Mouse (Mus musculus) right cerebral cortex, postnatal 10 days (tissue): ENCODE measurements around the gene Abcd4.

Experiments
- DNase-seq, 2 experiments: peaks; one replicate each; pipeline ENCODE4 v3.0.0; 2021; ENCODE audit warnings: low spot score in 2 of 2

Gene Abcd4

DNA sequence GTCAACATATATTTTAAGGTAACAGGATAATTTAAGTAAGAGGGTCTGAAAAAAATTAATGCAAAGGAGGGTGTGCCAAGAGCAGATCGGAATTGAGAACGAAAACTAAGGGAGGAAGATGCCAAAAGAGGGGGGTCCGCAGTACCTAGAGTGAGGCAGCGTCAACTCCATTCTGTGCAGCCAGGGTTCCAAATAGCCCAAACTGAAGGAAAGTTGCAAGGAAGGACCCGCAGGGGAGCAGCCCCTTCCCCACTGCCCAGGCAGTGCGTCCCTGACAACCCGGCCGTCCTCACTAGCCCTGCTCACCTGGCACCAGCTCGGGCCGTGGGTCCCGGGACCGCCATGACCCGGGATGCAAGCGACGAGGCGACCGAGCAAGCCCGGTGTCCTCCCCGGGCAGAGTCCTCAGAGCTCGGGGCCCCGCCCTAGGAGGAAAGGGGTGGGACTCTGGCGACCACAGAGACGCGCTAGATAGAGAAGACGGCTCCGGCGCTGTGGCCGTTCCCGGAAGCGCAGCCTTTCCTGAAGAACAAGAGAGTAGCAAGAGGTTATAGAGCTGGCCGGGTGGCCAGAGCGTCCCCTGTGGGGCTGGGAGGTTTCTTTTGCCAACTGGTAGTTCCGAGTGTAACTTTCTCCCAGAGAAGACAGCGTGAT, at the start of gene Abcd4:
Gene Abcd4, minus strand, starts transcription at position 437 of the 654 bp plus-strand sequence.
- DNase-seq, result peak; percentile 95 to 96

DNA sequence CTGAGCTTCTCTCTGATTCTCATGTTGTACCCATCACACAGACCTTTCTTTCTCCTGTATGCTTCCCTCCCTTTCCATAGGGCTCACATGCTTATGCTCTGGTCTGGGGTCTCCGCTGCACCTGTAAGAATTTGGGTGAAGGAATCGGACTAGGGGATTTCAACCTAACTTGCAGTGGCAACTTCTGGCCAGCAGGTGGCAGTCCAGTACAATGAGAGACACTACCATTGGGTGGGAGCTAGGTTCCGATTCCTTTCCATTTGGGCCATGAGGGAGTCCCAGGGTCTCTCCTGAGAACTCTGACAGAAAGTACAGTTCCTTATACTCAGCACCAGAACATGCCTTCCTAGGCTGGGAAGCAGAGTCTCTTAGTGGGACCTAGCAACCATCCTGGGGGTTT, 36.7 kb upstream of the Abcd4 start:
- peak; percentile 64 to 85 for DNase-seq

GRCm38 (mm10) chr12:84650234-84650633, 33.0 kb upstream of the Abcd4 start:
- DNase-seq, result no peak

DNA sequence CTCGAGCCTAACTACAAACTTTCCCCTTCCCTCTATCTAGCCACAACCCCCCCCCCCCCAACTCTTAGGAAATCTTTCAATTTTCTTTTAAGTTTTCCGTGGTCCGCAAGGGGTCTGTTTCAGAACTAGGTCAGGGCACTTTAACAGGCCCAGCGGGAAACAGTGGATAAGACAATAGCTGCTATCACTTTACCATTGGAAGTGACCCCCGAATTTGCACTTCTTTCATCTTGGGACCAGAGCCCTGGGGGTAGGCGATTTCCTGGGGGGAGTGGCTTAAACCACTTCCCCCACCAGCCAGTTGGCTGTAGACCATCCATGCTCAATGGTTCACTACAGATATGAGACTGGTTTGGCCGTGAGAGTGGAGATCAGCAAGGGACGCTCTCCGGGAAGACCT, 23.4 kb upstream of the Abcd4 start, which contains the start of gene Vrtn:
Gene Vrtn, plus strand, starts transcription at position 366 of the 400 bp plus-strand sequence.
- DNase-seq, result no peak

DNA sequence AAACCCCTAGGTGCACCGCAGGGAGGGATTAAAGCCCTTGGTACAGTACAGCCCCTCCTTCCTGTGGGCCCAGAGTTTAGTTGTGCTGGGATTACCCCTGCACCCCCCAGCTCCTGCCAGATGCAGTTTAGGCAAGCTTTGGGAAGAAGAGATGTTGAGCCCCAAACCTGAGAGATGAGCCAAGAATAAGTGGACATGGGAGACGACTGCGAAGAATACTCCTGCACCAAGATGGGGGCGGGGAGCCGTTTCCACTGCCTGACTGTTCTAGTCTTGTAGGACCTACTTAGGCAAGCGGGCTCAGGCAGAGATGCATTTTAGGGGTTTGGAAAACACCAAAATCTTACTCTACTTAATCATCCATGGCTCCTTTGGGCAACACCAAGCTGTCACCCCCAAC, 23.0 kb upstream of the Abcd4 start:
- DNase-seq, result no peak

- DNase-seq, result no peak
Observed at GRCm38 (mm10) chr12:84631867-84632266, 14.7 kb upstream of the Abcd4 start.

DNA sequence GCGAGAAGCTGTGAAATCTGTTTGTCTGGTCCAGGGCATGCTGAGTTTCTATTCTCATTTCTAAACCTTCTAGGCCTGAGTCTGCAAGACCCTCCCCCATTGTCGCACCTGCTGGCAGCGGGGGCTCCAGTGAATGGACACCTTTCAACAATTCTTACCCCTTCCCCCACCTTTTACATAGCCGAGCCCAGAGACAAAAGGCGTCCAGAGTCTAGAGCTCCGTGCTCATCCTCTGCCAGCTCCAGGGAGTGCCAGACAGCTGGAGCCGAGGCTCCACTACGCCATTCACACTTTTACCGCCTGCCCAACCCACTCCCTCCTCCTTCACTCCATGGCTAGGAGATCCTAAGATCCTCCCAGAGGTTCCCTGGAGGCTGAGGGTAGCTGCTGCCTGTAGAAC, 7.9 kb upstream of the Abcd4 start:
- no peak for DNase-seq

- no peak for DNase-seq
Observed at GRCm38 (mm10) chr12:84624601-84625000, 7.4 kb upstream of the Abcd4 start.

DNA sequence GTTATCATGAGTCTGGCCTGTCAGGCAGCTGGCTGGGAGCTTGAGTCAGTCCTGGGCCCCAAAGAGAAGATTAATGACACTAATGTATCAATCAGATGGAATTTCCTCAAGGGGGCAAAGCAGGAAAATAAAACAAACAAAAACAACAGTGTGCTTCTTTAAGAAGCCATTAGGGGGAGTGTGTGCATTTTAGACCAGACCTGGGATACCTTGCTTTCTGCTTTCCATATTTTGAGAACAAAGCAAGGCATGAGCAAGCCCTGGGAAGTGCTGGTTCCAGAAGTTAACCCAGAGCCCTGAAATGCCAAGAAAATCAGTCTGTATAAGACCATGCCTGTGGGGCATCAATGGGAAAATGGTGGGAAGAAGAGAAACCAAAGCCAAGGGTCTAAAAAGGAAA, 3.8 kb upstream of the Abcd4 start:
- DNase-seq, result no peak

GRCm38 (mm10) chr12:84617663-84618062, 450 bp upstream of the Abcd4 start:
- DNase-seq, result no peak

DNA sequence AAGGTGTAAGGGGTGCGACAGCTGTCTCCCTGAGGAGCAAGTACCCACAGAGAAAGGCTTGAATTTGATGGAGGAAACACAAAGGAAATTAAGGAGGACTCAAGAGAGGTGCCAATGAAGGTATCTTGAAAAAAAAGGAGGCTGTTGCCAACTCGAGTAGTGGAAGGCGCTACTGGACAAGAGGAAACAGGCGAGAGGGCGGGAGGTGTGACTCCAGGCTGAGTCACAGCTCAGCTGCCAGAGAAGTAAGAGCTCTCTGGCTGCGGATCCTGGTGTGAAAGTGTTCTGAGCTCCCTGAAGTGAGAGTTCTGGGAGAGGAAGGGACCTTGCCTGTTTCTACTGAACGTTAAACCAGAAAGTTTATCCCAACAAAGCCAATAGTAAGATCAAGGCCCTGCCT, 2.7 kb downstream of the Abcd4 start:
- DNase-seq, result no peak

DNA sequence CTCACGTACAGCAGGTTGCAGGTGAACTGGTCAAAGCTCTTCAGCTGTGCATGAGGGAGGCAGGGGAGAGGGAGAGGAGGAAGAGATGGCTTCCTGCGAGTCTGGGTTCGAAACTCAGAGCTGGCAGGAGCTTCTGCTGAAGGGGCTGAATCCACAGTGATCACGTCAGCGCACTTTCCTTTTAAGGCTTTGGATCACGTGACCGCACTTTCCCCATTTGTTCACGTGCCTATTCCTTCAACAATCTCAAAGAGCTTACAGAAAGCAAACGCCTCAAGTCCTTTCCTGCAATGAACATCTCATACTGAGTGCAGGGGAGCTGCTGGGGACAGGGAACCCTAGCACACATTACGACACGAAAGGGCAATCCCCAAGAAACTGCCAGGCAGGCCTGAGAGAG, 3.2 kb downstream of the Abcd4 start:
- no peak for DNase-seq

DNA sequence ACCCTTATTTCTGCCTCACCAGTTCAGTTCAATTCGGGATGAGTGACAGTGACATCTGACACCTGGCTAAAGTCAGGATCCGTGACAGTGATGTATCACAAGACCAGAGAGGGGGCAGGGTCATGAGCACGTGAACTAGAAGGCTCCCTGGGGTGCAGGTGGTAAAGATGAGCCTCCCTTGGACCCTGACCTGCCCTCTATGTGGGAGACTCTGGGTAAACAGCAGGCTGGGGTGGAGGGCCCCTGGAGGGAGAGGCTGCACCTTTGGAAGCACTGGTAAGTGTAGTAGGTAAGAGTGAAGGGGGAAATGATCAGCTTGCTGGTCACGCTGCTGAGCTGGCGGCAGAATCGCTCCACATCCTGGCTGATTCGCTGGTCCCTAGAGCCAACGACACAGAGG, 4.7 kb downstream of the Abcd4 start:
- DNase-seq, result no peak

GRCm38 (mm10) chr12:84611718-84612117, 5.5 kb downstream of the Abcd4 start:
- DNase-seq, result no peak

DNA sequence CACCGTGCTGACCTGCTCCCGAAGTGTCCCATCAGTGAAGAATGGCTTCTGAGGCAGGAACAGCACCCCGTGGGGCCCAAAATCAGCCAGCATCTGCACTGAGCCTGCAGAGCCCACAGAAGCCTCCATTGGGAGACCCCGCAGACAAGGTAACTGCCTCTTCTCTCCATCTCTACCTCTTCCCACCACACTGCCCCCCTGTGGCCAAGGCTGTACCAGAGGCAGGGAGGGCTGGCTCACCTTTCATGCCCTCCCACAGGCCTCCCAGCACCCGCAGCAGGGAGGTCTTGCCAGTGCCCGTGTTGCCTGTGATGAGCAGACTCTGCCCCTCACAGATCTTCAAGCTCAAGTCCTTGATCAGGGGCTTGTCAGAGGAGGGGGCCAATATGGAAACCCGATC, 11.4 kb downstream of the Abcd4 start:
- DNase-seq, result no peak

GRCm38 (mm10) chr12:84604001-84604400, 13.2 kb downstream of the Abcd4 start:
- no peak for DNase-seq

DNA sequence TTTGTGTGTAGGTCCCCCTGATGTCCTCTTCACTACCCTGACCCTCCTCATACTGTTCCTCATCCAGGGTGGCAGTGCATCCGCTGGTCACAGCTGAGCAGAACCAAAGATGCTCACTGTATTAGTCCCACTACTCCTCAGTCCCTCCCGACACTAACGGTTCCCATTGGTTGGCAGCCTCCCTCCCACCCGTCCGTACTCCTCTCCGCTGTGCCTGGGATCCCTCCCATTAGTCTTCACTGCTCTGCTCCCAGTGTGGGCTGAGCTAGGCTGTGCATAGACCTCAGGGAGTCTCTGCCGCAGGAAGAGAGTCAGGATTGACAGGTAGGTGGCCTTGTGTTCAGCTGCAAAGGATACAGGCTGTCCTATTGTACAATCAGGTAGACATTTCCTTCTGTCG, 18.9 kb downstream of the Abcd4 start:
- DNase-seq, result no peak

DNA sequence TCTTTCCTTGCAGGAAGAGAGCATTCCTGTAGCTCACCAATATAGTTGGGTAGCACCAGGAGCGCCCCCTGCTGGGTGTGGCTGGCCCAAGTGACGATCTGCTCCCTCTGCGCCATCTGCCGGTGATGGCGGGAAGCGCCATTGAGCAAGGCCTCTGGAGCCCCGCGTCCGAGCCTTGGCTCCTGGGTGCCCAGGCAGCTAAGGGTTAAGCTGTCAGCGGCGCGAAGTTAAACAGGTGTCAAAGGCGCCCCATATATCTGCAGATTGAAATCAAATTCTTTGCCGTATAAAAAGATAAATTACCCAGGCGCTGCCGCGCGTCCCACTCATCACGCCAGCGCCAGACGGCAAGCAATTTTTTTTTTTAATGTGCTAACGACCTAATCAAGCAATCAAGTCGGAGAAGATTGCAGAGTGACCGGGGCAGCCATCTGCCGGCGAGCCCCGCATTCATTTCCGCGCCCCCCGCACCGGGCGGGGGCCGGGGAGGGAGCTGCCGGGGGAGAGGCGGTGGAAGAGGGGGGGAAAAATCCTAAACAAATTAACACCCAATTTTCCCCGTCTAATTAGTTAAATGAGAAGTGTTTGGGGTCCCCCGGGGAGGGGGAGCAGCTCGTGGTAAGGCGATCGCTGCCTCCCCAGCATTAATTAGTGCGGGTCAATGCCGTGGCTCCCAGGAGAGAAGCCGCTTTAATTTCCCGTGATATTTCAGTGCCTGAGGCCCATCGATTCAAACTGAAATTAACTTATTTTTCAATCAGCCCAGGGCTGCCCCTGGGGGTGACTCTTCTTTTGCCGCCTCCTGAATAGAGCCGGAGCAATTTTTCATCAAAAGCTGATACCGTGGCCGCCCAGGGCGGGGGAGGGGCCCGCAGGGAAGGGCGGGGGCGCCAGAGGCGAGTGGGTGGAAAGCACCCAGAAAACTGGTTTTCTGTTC, 27.1 kb downstream of the Abcd4 start:
- peak; percentile 93 to 96 for DNase-seq

DNA sequence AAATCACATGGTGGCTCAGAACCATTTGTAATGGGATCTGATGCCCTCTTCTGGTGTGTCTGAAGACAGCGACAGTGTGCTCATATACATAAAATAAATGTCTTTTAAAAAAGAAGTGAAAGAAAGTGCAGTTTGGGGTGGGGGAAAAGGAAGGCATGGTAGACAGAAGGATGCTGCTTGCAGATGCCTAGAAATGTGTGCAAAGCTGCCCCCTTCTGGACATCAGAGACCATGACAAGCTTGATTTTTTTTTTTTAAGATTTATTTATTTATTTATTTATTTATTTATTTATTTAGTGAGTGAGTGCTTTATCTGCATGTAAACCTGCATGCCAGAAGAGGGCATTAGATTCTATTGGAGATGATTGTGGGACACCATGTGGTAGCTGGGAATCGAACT, 35.9 kb downstream of the Abcd4 start:
- no peak for DNase-seq

GRCm38 (mm10) chr12:84578440-84578770, 38.8 kb downstream of the Abcd4 start:
- DNase-seq, result no peak

- DNase-seq, result no peak
Observed at GRCm38 (mm10) chr12:84577768-84578439, 39.3 kb downstream of the Abcd4 start.

GRCm38 (mm10) chr12:84573094-84573493, 44.1 kb downstream of the Abcd4 start:
- DNase-seq, result no peak

DNA sequence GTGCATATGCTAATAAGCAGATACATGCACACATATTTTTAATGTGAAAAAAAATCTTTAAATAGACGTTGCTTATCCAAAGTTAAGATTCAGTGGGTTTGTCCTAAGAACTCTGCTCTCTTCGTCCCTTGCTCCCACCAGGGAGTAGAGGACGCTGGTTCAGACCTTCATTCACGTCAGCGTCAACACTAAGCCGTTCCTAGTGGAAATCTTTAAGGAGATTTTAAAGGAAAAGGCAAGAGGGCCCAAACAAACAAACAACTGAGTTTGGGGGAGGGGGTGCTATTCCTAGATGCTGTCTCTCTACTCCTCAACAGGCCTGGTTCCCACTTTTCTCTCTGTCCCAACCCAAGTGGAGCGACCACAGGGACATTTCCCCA, 44.9 kb downstream of the Abcd4 start:
- no peak for DNase-seq
